Mouse (Mus musculus) gastrocnemius, postnatal 4 days (tissue): ENCODE data around the gene Ctxn2. TPM values are rescaled to one million over a fixed set of nuclear protein-coding genes. Genes with fewer than 3 reads are reported as not detected.

Source experiments
- DNase-seq, 2 experiments: peaks; one replicate each; pipeline ENCODE4 v3.0.0; 2021 to 2022; ENCODE audit warnings: low spot score in 2 of 2, mixed read lengths in 2 of 2
- total RNA-seq, 2 experiments: library from RNA; stranded (reverse); gene quantifications; 2 replicates each; pipeline ENCODE4 v1.2.3; 2021

Gene Ctxn2
- total RNA-seq, 2 experiments from 2014 or later = not detected

- no peak for DNase-seq
Observed at GRCm38 (mm10) chr2:125192905-125193304, 56.4 kb downstream of the Ctxn2 start.

- no peak for DNase-seq
Observed at GRCm38 (mm10) chr2:125196771-125197170, 60.3 kb downstream of the Ctxn2 start.

Other genes with a start within 250 kb of the Ctxn2 start
- gene Slc24a5, start 68.6 kb upstream of the Ctxn2 start, total RNA-seq = under 1 TPM; 0.32 to 0.49 TPM
- 10 to 100 TPM; 33.7 to 37.5 TPM for gene Myef2, start 13.0 kb upstream of the Ctxn2 start, total RNA-seq
- not detected for gene Slc12a1, start 15.8 kb downstream of the Ctxn2 start, total RNA-seq
- 10 to 100 TPM; 37.3 to 39.8 TPM for gene Dut, start 110.5 kb downstream of the Ctxn2 start, total RNA-seq